Mouse (Mus musculus) c-Kit-positive CD71-negative TER-119-negative erythroid progenitor cells, embryonic 14.5 days (primary cell): ENCODE data around the gene Pcsk2.

Experiments
- DNase-seq: peaks from one replicate; pipeline ENCODE4 v3.0.0-alpha.2; 2013; ENCODE audit warnings: low read depth

The Pcsk2 gene

GRCm38 (mm10) chr2:143838698-143839097 lies 292.7 kb downstream of the Pcsk2 start:
- DNase-seq = no peak

GRCm38 (mm10) chr2:143839458-143839857 lies 293.5 kb downstream of the Pcsk2 start:
- DNase-seq = no peak

- DNase-seq = no peak
Observed at GRCm38 (mm10) chr2:143840895-143841294, 294.9 kb downstream of the Pcsk2 start.

- no peak for DNase-seq
Observed at GRCm38 (mm10) chr2:143841536-143841935, 295.6 kb downstream of the Pcsk2 start.

- DNase-seq = no peak
Observed at GRCm38 (mm10) chr2:143844779-143845178, 298.8 kb downstream of the Pcsk2 start.

GRCm38 (mm10) chr2:143846799-143847198 lies 300.8 kb downstream of the Pcsk2 start:
- DNase-seq = no peak

- no peak for DNase-seq
Observed at GRCm38 (mm10) chr2:143847291-143847690, 301.3 kb downstream of the Pcsk2 start.

GRCm38 (mm10) chr2:143851354-143852221 lies 305.6 kb downstream of the Pcsk2 start:
- DNase-seq = no peak

- no peak for DNase-seq
Observed at GRCm38 (mm10) chr2:143852295-143853275, 306.6 kb downstream of the Pcsk2 start.

GRCm38 (mm10) chr2:143853447-143853846 lies 307.5 kb downstream of the Pcsk2 start:
- DNase-seq = no peak

GRCm38 (mm10) chr2:143859166-143859565 lies 313.2 kb downstream of the Pcsk2 start:
- DNase-seq = no peak

GRCm38 (mm10) chr2:143862484-143863231 lies 316.7 kb downstream of the Pcsk2 start, which contains the start of gene Bfsp1:
Gene Bfsp1, minus strand, starts transcription at chr2:143863173.
- no peak for DNase-seq

- DNase-seq = no peak
Observed at GRCm38 (mm10) chr2:143864600-143864999, 318.6 kb downstream of the Pcsk2 start.
